Mouse (Mus musculus) MEL (cell line): Measurements from ENCODE around the gene Ngb. TPM values are rescaled to one million over a fixed set of nuclear protein-coding genes. Genes with fewer than 3 reads are reported as not detected.
A peak's percentile ranks its signal among the peaks of the same experiment; 100 is the strongest.

Source experiments
- DNase-seq: peaks from one replicate; pipeline ENCODE4 v3.0.0; 2011; ENCODE audit warnings: low read depth, low spot score
- H3K27ac ChIP-seq: 2 replicates; pipeline ENCODE4 v1.5.1; 2012; ENCODE audit warnings: low read depth, mild to moderate bottlenecking, control low read depth, low read length, moderate library complexity; ENCODE audit not compliant: control insufficient read depth
- H3K27me3 ChIP-seq, 2 experiments: fragments of 150-350 bp in 1 of 2; sonication (generic) in 1 of 2; 2 replicates each; pipeline ENCODE4 v1.6.1; 2012; ENCODE audit warnings: low read length in 2 of 2, mild to moderate bottlenecking in 2 of 2, improper control_type of control experiment in 1 of 2, moderate library complexity in 1 of 2; ENCODE audit not compliant: insufficient read depth in 2 of 2, control insufficient read depth in 1 of 2
- H3K36me3 ChIP-seq, 2 experiments: 2 replicates each; pipeline ENCODE4 v1.6.1; 2012 to 2014; ENCODE audit warnings: low read length in 2 of 2, improper control_type of control experiment in 1 of 2, inconsistent platforms in 1 of 2, mild to moderate bottlenecking in 1 of 2; ENCODE audit not compliant: insufficient read depth in 2 of 2, control insufficient read depth in 1 of 2
- H3K4me1 ChIP-seq, 2 experiments: fragments of 150-350 bp in 1 of 2; sonication (generic) in 1 of 2; 2 replicates each; pipeline ENCODE4 v1.6.1; 2012; ENCODE audit warnings: low read length in 2 of 2, improper control_type of control experiment in 1 of 2, mild to moderate bottlenecking in 1 of 2; ENCODE audit not compliant: insufficient read depth in 2 of 2, control insufficient read depth in 1 of 2
- H3K4me3 ChIP-seq, 2 experiments: fragments of 150-350 bp in 1 of 2; sonication (generic) in 1 of 2; 2 replicates each; pipeline ENCODE4 v1.5.1; 2012; ENCODE audit warnings: low read depth in 2 of 2, low read length in 2 of 2, mild to moderate bottlenecking in 2 of 2, moderate library complexity in 2 of 2, control low read depth in 1 of 2, improper control_type of control experiment in 1 of 2; ENCODE audit not compliant: control insufficient read depth in 1 of 2, insufficient read depth in 1 of 2
- H3K79me2 ChIP-seq: 2 replicates; pipeline ENCODE4 v1.6.1; 2012; ENCODE audit warnings: mild to moderate bottlenecking, low read length, moderate library complexity; ENCODE audit not compliant: control insufficient read depth, poor library complexity, insufficient read depth
- H3K9ac ChIP-seq: 2 replicates; pipeline ENCODE4 v1.6.1; 2012; ENCODE audit warnings: low read depth, mild to moderate bottlenecking, control low read depth, low read length, moderate library complexity; ENCODE audit not compliant: control insufficient read depth, poor library complexity, severe bottlenecking
- H3K9me3 ChIP-seq: fragments of 150-350 bp; sonication (generic); replicated peaks from 2 replicates; pipeline ENCODE4 v1.6.1; 2012; ENCODE audit warnings: mild to moderate bottlenecking, low read length, improper control_type of control experiment, moderate library complexity; ENCODE audit not compliant: insufficient read depth
- BHLHE40 ChIP-seq: IDR thresholded peaks from 2 replicates; pipeline ENCODE4 v1.6.1; 2012; ENCODE audit warnings: low read depth, mild to moderate bottlenecking, inconsistent platforms, low read length, improper control_type of control experiment, borderline replicate concordance
- CHD1 ChIP-seq: IDR thresholded peaks from 2 replicates; pipeline ENCODE4 v1.6.1; 2012; ENCODE audit warnings: low read depth, mild to moderate bottlenecking, inconsistent platforms, low read length, improper control_type of control experiment
- CHD2 ChIP-seq: IDR thresholded peaks from 2 replicates; pipeline ENCODE4 v1.6.1; 2011; ENCODE audit warnings: low read length, improper control_type of control experiment
- CTCF ChIP-seq, 3 experiments: IDR thresholded peaks in 2 of 3; conservative IDR thresholded peaks in 1 of 3; 2 replicates each; pipeline ENCODE4 v1.5.1; 2011 to 2012; ENCODE audit warnings: low read length in 3 of 3, low read depth in 2 of 3, mild to moderate bottlenecking in 2 of 3, improper control_type of control experiment in 1 of 3, inconsistent platforms in 1 of 3, mixed read lengths in 1 of 3, moderate library complexity in 1 of 3; ENCODE audit not compliant: control insufficient read depth in 1 of 3, insufficient read depth in 1 of 3, poor library complexity in 1 of 3, severe bottlenecking in 1 of 3
- E2F4 ChIP-seq: IDR thresholded peaks from 2 replicates; pipeline ENCODE4 v1.6.1; 2011; ENCODE audit warnings: low read depth, low read length, improper control_type of control experiment, borderline replicate concordance
- ELF1 ChIP-seq: IDR thresholded peaks from 2 replicates; pipeline ENCODE4 v1.6.1; 2014; ENCODE audit warnings: low read depth, mild to moderate bottlenecking, inconsistent platforms, low read length, improper control_type of control experiment, moderate library complexity
- EP300 ChIP-seq, 2 experiments: IDR thresholded peaks; 2 replicates each; pipeline ENCODE4 v1.6.1; 2011; ENCODE audit warnings: improper control_type of control experiment in 2 of 2, low read length in 2 of 2, low read depth in 1 of 2, mild to moderate bottlenecking in 1 of 2
- ETS1 ChIP-seq: IDR thresholded peaks from 2 replicates; pipeline ENCODE4 v1.6.1; 2012; ENCODE audit warnings: low read depth, mild to moderate bottlenecking, inconsistent platforms, low read length, improper control_type of control experiment, moderate library complexity
- GABPA ChIP-seq: IDR thresholded peaks from 2 replicates; pipeline ENCODE4 v1.6.1; 2012; ENCODE audit warnings: low read depth, mild to moderate bottlenecking, inconsistent platforms, low read length, improper control_type of control experiment, moderate library complexity
- HCFC1 ChIP-seq: IDR thresholded peaks from 2 replicates; pipeline ENCODE4 v1.6.1; 2012; ENCODE audit warnings: low read depth, mild to moderate bottlenecking, inconsistent platforms, low read length, improper control_type of control experiment, moderate library complexity
- MAFK ChIP-seq: IDR thresholded peaks from 2 replicates; pipeline ENCODE4 v1.6.1; 2011; ENCODE audit warnings: low read depth, mild to moderate bottlenecking, low read length, improper control_type of control experiment, borderline replicate concordance
- MAX ChIP-seq: IDR thresholded peaks from 2 replicates; pipeline ENCODE4 v1.6.1; 2011; ENCODE audit warnings: low read length, improper control_type of control experiment
- MAZ ChIP-seq: IDR thresholded peaks from 2 replicates; pipeline ENCODE4 v1.6.1; 2012; ENCODE audit warnings: low read depth, mild to moderate bottlenecking, inconsistent platforms, low read length, improper control_type of control experiment
- MXI1 ChIP-seq: IDR thresholded peaks from 2 replicates; pipeline ENCODE4 v1.6.1; 2011; ENCODE audit warnings: mild to moderate bottlenecking, low read depth, low read length, improper control_type of control experiment
- MYB ChIP-seq: IDR thresholded peaks from 2 replicates; pipeline ENCODE4 v1.6.1; 2011; ENCODE audit warnings: mild to moderate bottlenecking, low read depth, low read length, improper control_type of control experiment
- MYC ChIP-seq: IDR thresholded peaks from 2 replicates; pipeline ENCODE4 v1.6.1; 2011; ENCODE audit warnings: low read depth, mild to moderate bottlenecking, low read length, improper control_type of control experiment, moderate library complexity
- NELFE ChIP-seq: IDR thresholded peaks from 2 replicates; pipeline ENCODE4 v1.6.1; 2011; ENCODE audit warnings: low read depth, low read length, improper control_type of control experiment
- NRF1 ChIP-seq: IDR thresholded peaks from 2 replicates; pipeline ENCODE4 v1.6.1; 2014; ENCODE audit warnings: low read depth, mild to moderate bottlenecking, inconsistent platforms, low read length, improper control_type of control experiment, moderate library complexity; ENCODE audit not compliant: poor library complexity, insufficient read depth, severe bottlenecking
- POLR2A ChIP-seq, 2 experiments: IDR thresholded peaks; 2 replicates each; pipeline ENCODE4 v1.6.1; 2011 to 2012; ENCODE audit warnings: low read length in 2 of 2, mild to moderate bottlenecking in 2 of 2, control low read depth in 1 of 2, improper control_type of control experiment in 1 of 2, low read depth in 1 of 2, moderate library complexity in 1 of 2; ENCODE audit not compliant: control insufficient read depth in 1 of 2, insufficient read depth in 1 of 2, poor library complexity in 1 of 2
- POLR2AphosphoS2 ChIP-seq: IDR thresholded peaks from 2 replicates; pipeline ENCODE4 v1.6.1; 2011; ENCODE audit warnings: low read length, improper control_type of control experiment
- POLR2AphosphoS5 ChIP-seq: IDR thresholded peaks from 2 replicates; pipeline ENCODE4 v1.6.1; 2012; ENCODE audit warnings: low read depth, borderline replicate concordance, mild to moderate bottlenecking, inconsistent platforms, low read length, moderate library complexity, mixed read lengths
- RAD21 ChIP-seq: IDR thresholded peaks from 2 replicates; pipeline ENCODE4 v1.6.1; 2011; ENCODE audit warnings: mild to moderate bottlenecking, low read depth, low read length, improper control_type of control experiment
- RCOR1 ChIP-seq: IDR thresholded peaks from 2 replicates; pipeline ENCODE4 v1.6.1; 2012; ENCODE audit warnings: low read depth, mild to moderate bottlenecking, inconsistent platforms, low read length, improper control_type of control experiment
- SMC3 ChIP-seq: IDR thresholded peaks from 2 replicates; pipeline ENCODE4 v1.6.1; 2011; ENCODE audit warnings: low read depth, low read length, improper control_type of control experiment
- TAL1 ChIP-seq: IDR thresholded peaks from 2 replicates; pipeline ENCODE4 v1.6.1; 2012; ENCODE audit warnings: mild to moderate bottlenecking, inconsistent platforms, low read length, moderate library complexity, mixed read lengths
- TCF12 ChIP-seq: IDR thresholded peaks from 2 replicates; pipeline ENCODE4 v1.6.1; 2014; ENCODE audit warnings: low read depth, mild to moderate bottlenecking, inconsistent platforms, low read length, improper control_type of control experiment, moderate library complexity
- UBTF ChIP-seq: IDR thresholded peaks from 2 replicates; pipeline ENCODE4 v1.6.1; 2012; ENCODE audit warnings: low read depth, mild to moderate bottlenecking, inconsistent platforms, low read length, improper control_type of control experiment, moderate library complexity, borderline replicate concordance; ENCODE audit not compliant: insufficient read depth
- USF1 ChIP-seq: IDR thresholded peaks from 2 replicates; pipeline ENCODE4 v1.6.1; 2014; ENCODE audit warnings: low read depth, mild to moderate bottlenecking, inconsistent platforms, low read length, improper control_type of control experiment, moderate library complexity
- USF2 ChIP-seq, 2 experiments: IDR thresholded peaks; 2 replicates each; pipeline ENCODE4 v1.6.1; 2011 to 2012; ENCODE audit warnings: improper control_type of control experiment in 2 of 2, low read length in 2 of 2, borderline replicate concordance in 1 of 2, inconsistent platforms in 1 of 2, low read depth in 1 of 2, mild to moderate bottlenecking in 1 of 2; ENCODE audit not compliant: insufficient read depth in 1 of 2
- ZKSCAN1 ChIP-seq: IDR thresholded peaks from 2 replicates; pipeline ENCODE4 v1.6.1; 2012; ENCODE audit warnings: low read depth, mild to moderate bottlenecking, inconsistent platforms, low read length, improper control_type of control experiment, moderate library complexity
- polyA plus RNA-seq, 2 experiments: library from polyadenylated mRNA; stranded (reverse) in 1 of 2; unstranded in 1 of 2; fragments of >175 nt in 1 of 2; fragments of >200 nt in 1 of 2; gene quantifications; 2 replicates each; pipeline versions ENCODE4 v1.2.1 to v1.2.4; 2012; ENCODE audit warnings: low replicate concordance in 2 of 2, low read depth in 1 of 2; ENCODE audit not compliant: insufficient read length in 2 of 2, insufficient read depth in 1 of 2, missing spikeins in 1 of 2
- total RNA-seq: library from RNA; depleted of rRNA; stranded (reverse); fragments of 300-350 nt; gene quantifications from 2 replicates; pipeline ENCODE4 v1.2.3, GENCODE M21; 2012

The Ngb gene
- total and polyA plus RNA-seq, 3 experiments: not detected

- Histone ChIP-seq H3K4me3 (peak overlapping the region; percentile 85 to 88), H3K9me3 (no peaks in the 10 kb centered on the region), H3K9ac (peak overlapping the region; percentile 92), H3K27ac (peak overlapping the region; percentile 67), H3K36me3 (peaks cover 0 to 9% of the 10 kb centered on the region in 2 experiments; a peak in 2 of 4 replicates), H3K79me2 (peaks cover 4% of the 10 kb centered on the region), H3K27me3 (no peaks in the 10 kb centered on the region), H3K4me1 (peaks cover 0 to 6% of the 10 kb centered on the region in 2 experiments; a peak in 1 of 4 replicates)
- TF ChIP-seq MAZ (no peak), RAD21 (no peak), POLR2AphosphoS5 (no peak), ZKSCAN1 (no peak), TAL1 (no peak), CHD1 (no peak), NELFE (no peak), UBTF (no peak)
- DNase-seq: no peak
These were observed 45.8 kb upstream of the Ngb start for GRCm38 (mm10) chr12:87148136-87148535.

DNA sequence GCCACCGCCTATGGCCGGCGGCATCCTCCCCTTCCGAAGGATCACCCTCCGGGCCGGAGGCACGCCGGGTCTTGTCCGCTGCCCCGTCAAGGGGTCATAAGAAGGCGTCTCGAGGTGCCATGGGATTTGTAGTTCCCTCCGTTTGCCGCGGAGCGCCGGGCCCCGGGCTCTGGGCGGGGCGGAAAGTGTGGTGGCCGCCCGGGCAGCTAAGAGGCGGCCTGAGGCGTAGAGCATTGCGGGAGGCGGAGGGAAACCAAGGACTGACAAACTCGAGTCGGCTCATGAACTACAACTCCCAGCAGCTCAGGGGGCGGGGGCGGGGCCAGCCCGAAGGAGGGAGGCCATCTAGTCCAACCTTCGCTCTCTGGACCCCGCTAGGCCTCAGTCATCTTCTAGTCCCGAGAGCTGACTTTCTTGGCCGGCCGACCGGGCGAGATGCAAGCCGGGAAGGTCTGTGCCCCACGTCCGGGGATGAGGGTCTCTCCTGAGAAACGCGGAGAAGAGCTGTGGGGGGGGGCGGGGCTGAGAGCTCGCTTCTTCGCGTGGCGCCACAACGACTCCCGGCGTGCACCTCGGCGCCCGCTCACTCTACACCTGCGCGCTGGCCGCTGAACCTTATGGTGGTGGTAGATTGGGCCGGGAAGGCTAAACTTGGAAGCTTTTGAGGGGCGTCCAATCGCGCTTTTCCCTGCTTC, 45.2 kb upstream of the Ngb start, which contains the start of gene Pomt2:
Gene Pomt2 (minus strand): TSS at position 574 of the 695 bp plus-strand sequence.
- peak; percentile 98 for DNase-seq
- Histone ChIP-seq H3K9ac (peak within 1 kb of the TSS; percentile 92), H3K4me1 (peaks cover 1 to 6% of the 10 kb centered on the region in 2 experiments), H3K36me3 (peaks cover 0 to 10% of the 10 kb centered on the region in 2 experiments; a peak in 2 of 4 replicates), H3K4me3 (peak within 1 kb of the TSS; percentile 85 to 88), H3K27ac (peak within 1 kb of the TSS; percentile 82), H3K79me2 (peaks cover 4% of the 10 kb centered on the region), H3K9me3 (no peaks in the 10 kb centered on the region), H3K27me3 (no peaks in the 10 kb centered on the region)
- TF ChIP-seq SMC3 (no peak), MYC (no peak; the same call in 1 of the 2 replicates), NRF1 (peak; percentile 68), ETS1 (no peak), MAFK (no peak), CHD2 (no peak), E2F4 (peak; percentile 48; the same call in 1 of the 2 replicates), CTCF (IDR thresholded peaks at IDR 0.05 in 2 of 3, conservative IDR thresholded peaks at IDR 0.05 in 1 of 3; ENCODE audit: control insufficient read depth in 1 of 3, insufficient read depth in 1 of 3, low read depth in 2 of 3, low read length in 3 of 3, poor library complexity in 1 of 3, severe bottlenecking in 1 of 3) (no peak), USF2 (IDR thresholded peaks at IDR 0.05; ENCODE audit: borderline replicate concordance in 1 of 2, insufficient read depth in 1 of 2, low read depth in 1 of 2, low read length in 2 of 2) (no peak), MXI1 (peak; percentile 76; the same call in 1 of the 2 replicates), MAX (peak; percentile 77; the same call in 1 of the 2 replicates), EP300 (IDR thresholded peaks at IDR 0.05; ENCODE audit: low read depth in 1 of 2, low read length in 2 of 2) (no peak), RCOR1 (no peak), BHLHE40 (no peak), USF1 (no peak), TAL1 (peak; percentile 17; the same call in 1 of the 2 replicates), GABPA (no peak), RAD21 (no peak), POLR2A (IDR thresholded peaks at IDR 0.05; ENCODE audit: control insufficient read depth in 1 of 2, insufficient read depth in 1 of 2, low read depth in 1 of 2, low read length in 2 of 2, poor library complexity in 1 of 2) (peak; percentile 49 to 78; a peak in 2 of 4 replicates), MYB (no peak), ELF1 (peak; percentile 24; the same call in 1 of the 2 replicates), TCF12 (peak; percentile 45; the same call in 1 of the 2 replicates), POLR2AphosphoS2 (peak; percentile 84; the same call in 1 of the 2 replicates), HCFC1 (peak; percentile 94)
